Mouse (Mus musculus): ENCODE measurements around the gene Hmgn3.
"Not testable (repeated sequence)": the region's sequence is repeated elsewhere in the genome, so short reads cannot be mapped to it uniquely, and the experiment has no call there.

DNA sequence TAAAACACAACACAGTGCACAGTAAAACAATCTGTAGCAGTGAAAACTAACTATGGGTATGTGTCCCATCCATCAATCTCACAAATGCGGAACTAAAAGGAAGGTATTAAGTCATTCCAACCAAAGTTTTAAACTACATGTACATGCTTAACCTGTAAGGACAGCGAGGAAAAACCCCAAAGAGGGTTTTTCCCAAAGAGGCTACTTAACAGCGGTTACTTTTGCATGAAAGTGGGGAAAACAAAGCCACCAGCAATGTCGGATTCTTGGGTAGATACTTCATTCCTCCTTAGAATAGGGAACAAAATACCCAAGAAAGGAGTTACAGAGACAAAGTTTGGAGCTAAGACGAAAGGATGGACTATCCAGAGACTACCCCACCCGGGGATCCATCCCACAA is 20.0 kb downstream of the Hmgn3 start:
- TF ChIP-seq POLR2A (IDR thresholded peaks at IDR 0.05; ENCODE audit: borderline replicate concordance, extremely low read depth, insufficient read depth, insufficient read length, poor library complexity, severe bottlenecking); CTCF (IDR thresholded peaks at IDR 0.05; ENCODE audit: borderline replicate concordance, extremely low read depth, insufficient read depth, insufficient read length): not testable (repeated sequence)
